Mouse (Mus musculus) cerebellum, postnatal 14 days (tissue): ENCODE data around the gene Clmp.
"Not testable (repeated sequence)": the region's sequence is repeated elsewhere in the genome, so short reads cannot be mapped to it uniquely, and the experiment has no call there.

Source experiments
- DNase-seq, 2 experiments: peaks; one replicate each; pipeline ENCODE4 v3.0.0; 2021; ENCODE audit warnings: mixed read lengths in 2 of 2

The Clmp gene

GRCm38 (mm10) chr9:40731591-40732048 is 45.9 kb downstream of the Clmp start:
- DNase-seq = peak; percentile 43 to 61

GRCm38 (mm10) chr9:40732302-40732701 is 46.5 kb downstream of the Clmp start:
- peak in 1 of 2 experiments; percentile 34 for DNase-seq

- no peak for DNase-seq
Observed at GRCm38 (mm10) chr9:40737117-40737516, 51.4 kb downstream of the Clmp start.

GRCm38 (mm10) chr9:40743525-40744034 is 57.8 kb downstream of the Clmp start:
- no peak for DNase-seq

- peak in 1 of 2 experiments; percentile 28 for DNase-seq
Observed at GRCm38 (mm10) chr9:40744233-40744632, 58.5 kb downstream of the Clmp start.

- DNase-seq = peak in 1 of 2 experiments; percentile 46
Observed at GRCm38 (mm10) chr9:40746796-40747195, 61.0 kb downstream of the Clmp start.

- DNase-seq = no peak
Observed at GRCm38 (mm10) chr9:40747249-40747648, 61.5 kb downstream of the Clmp start.

GRCm38 (mm10) chr9:40749832-40750620 is 64.3 kb downstream of the Clmp start:
- DNase-seq = peak; percentile 41 to 77

- peak in 1 of 2 experiments; percentile 44 for DNase-seq
Observed at GRCm38 (mm10) chr9:40751749-40752148, 66.0 kb downstream of the Clmp start.

GRCm38 (mm10) chr9:40756401-40756800 is 70.6 kb downstream of the Clmp start:
- peak; percentile 78 to 79 for DNase-seq

- DNase-seq = peak; percentile 81 to 82
Observed at GRCm38 (mm10) chr9:40757105-40757626, 71.4 kb downstream of the Clmp start.

- DNase-seq = peak; percentile 88 to 89
Observed at GRCm38 (mm10) chr9:40757685-40758270, 72.0 kb downstream of the Clmp start.

- no peak for DNase-seq
Observed at GRCm38 (mm10) chr9:40762354-40762753, 76.6 kb downstream of the Clmp start.

- no peak for DNase-seq
Observed at GRCm38 (mm10) chr9:40764887-40765580, 79.3 kb downstream of the Clmp start.

GRCm38 (mm10) chr9:40765581-40765940 is 79.8 kb downstream of the Clmp start:
- no peak for DNase-seq

- no peak for DNase-seq
Observed at GRCm38 (mm10) chr9:40766058-40766605, 80.4 kb downstream of the Clmp start.

- no peak for DNase-seq
Observed at GRCm38 (mm10) chr9:40767946-40768345, 82.2 kb downstream of the Clmp start.

- peak; percentile 89 to 92 for DNase-seq
Observed at GRCm38 (mm10) chr9:40772246-40772645, 86.5 kb downstream of the Clmp start.

- not testable (repeated sequence) for DNase-seq
Observed at GRCm38 (mm10) chr9:40773142-40773541, 87.4 kb downstream of the Clmp start.

GRCm38 (mm10) chr9:40773869-40774268 is 88.1 kb downstream of the Clmp start:
- no peak for DNase-seq

- DNase-seq = no peak
Observed at GRCm38 (mm10) chr9:40776044-40776443, 90.3 kb downstream of the Clmp start.

- DNase-seq = no peak
Observed at GRCm38 (mm10) chr9:40776459-40777248, 90.9 kb downstream of the Clmp start.
